Mouse (Mus musculus) megakaryocyte-erythroid progenitor cell, adult 5-6 weeks (primary cell): ENCODE results near the gene Fchsd2. TPM values are rescaled to one million over a fixed set of nuclear protein-coding genes. Genes with fewer than 3 reads are reported as not detected.
"Not testable (repeated sequence)": the region's sequence is repeated elsewhere in the genome, so short reads cannot be mapped to it uniquely, and the experiment has no call there.

ENCODE experiments used
- ATAC-seq: replicated peaks from 2 replicates; pipeline ENCODE4 v1.8.0; 2016; ENCODE audit warnings: mild to moderate bottlenecking, inconsistent platforms; ENCODE audit not compliant: severe bottlenecking, poor library complexity, low FRiP score, low TSS enrichment
- total RNA-seq, 2 experiments: library from RNA; stranded (forward) in 1 of 2; stranded (reverse) in 1 of 2; fragments of 200-1000, 215-1000 nt in 1 of 2; fragments of >200 nt in 1 of 2; fragmentation: Nextera tagmentation in 1 of 2; gene quantifications; 2 replicates each; pipeline ENCODE4 v1.2.3; 2014 to 2017

Gene Fchsd2
- total RNA-seq, 2 experiments from 2014 or later = 19.1 to 22.6 TPM

DNA sequence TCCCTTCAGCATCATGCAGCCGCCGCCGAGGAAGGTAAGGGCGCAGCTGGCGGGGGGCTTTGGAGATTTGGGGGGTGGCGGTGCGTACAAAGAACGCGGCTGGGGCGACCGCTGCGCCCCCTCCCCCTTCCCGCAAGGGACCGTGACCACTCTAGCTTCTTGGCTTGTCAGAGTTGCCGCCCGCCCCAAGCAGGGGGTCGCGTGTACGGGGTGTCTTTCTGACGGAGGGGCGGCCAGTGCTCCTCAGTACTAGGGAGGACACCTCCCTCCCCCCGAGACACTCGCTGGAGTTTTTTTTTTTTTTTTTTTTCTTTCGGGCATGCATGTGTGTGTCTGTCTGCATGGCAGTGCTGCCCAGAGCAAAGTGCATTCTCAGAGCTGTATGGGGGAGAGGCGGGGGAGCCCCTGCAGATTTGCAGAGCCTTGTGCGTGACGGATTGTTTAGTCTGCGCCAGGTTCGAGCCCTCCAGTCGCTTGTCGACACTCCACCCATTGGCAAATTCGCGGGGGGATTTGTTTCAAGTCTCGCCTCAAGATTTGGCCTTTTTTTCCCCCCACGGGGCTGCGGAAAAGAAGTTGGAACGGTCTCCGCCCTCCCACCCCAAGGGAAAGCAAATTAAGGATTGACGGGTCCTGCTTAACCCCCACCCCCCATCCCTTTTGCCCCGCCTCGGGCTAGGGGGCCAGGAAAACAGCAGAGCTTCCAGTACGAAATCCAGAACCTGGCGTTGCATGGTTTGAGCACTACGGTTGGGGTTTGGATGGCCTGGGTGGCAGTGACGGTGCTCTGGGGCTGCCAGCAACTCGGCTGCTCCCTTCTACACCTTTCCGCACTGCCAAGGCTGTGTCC is 16.6 kb downstream of the Fchsd2 start:
- no peak for ATAC-seq

DNA sequence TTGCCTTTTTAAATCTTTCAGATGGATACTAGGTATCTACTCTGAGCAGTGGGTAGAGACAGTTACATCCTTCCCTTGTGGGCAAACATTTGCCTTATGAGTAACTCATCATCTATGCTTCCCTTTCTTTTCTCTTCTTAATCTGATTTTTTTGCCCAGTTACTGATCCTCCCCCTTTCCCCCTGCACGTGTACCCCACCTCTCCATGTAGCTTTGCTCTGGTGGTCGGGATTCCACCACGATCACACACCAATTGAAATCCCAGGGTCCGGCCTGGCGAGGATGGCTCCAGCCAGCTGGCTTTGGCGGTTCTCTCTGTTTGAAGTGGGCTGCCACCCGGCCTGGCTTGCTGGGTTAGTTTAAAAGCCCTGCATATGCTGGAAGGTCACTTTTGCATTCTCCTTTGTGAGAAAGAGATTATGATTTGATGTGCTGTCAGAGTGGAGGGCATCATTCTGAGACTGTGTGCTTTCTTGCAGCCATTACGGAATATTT is 17.2 kb downstream of the Fchsd2 start:
- no peak for ATAC-seq

DNA sequence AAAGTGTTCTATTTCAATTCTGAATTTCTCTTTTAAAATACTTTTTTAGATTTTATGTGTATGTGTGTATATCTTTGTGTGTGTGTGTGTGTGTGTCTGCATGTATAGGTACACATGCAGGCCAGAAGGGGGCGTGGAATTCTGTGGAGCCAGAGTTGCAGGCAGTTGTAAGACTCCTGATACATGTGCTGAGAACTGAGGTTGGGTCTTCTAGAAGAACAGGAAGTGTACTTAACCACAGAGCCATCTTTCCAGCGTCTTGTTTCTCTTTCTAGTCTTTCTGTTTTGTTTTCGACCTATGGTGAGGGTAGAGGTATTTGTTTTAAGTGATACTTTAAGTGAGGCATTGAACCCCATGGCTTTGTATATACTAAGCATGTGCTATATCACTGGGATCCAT is 20.7 kb downstream of the Fchsd2 start:
- no peak for ATAC-seq

DNA sequence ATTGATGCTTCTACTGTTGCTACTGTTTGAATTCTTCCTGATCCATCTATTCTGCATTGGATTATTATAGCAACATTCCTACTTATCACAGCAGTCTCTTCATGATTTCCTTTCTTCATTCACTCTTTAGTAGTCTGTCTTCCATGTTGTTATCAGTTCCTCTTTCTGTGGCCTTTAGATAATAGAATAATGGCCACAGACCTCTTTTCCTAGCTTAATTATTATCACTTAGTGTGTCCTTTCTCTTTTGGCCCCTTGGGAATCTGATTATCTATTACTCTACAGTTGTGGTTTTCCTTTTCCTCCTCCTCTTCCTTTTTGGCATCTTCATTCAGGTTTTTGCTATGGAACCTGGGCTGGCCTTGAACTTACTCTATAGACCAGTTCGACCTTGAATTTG is 21.7 kb downstream of the Fchsd2 start:
- ATAC-seq = no peak

DNA sequence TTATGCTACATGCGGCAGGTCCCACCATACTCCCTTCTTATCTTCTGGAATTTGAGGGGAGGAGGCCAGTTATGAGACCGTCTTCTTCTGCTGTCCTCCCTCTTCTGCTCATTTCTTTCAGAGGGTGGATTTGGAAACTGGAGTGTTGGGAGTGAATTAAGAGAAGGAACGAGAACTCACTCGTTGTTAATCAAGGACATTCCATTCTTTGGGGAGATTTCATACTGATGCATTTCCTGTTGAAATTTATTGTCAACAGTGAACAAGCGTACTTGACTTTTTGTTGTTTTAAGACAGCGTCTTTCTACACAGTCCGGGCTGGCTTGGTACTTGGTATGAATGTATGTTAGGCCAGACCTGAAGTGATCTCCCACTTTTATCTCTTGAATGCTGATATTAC is 26.7 kb downstream of the Fchsd2 start:
- ATAC-seq = no peak

DNA sequence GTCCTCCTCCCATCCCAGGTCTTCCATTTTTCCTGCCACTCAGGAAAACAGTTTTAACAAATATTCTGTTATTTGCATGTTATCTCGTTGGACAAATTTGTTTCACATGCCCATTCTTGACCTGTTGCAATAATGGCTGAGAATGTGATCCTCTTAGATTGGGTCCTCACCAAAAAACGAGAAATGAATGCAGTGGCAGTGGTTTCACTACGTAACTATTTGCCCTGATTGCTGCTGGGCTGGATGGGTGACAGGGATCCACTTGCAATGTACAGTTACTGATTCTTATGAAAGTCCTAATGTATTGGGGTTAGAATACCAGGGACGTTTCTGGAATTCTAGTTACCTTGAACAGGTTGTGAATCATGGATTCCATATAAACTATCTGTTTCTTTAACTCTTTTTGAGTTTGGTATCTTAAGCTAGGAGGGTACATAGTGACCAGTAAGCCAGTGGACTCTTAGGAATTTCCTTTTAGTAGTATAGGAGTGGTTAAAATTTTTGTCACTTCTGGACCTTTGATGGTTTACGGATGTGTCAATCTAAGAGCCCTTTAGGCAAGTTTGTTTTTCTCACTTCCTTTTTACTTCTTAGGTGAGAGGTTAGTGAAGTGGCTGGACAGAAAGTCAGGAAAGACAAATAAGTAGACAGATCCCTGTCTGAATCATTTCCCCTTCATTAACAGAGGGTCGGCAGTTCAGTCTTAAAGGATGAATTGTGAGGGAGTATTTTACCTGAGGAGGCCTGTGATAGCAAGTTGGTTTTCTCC is 31.1 kb downstream of the Fchsd2 start:
- no peak for ATAC-seq

DNA sequence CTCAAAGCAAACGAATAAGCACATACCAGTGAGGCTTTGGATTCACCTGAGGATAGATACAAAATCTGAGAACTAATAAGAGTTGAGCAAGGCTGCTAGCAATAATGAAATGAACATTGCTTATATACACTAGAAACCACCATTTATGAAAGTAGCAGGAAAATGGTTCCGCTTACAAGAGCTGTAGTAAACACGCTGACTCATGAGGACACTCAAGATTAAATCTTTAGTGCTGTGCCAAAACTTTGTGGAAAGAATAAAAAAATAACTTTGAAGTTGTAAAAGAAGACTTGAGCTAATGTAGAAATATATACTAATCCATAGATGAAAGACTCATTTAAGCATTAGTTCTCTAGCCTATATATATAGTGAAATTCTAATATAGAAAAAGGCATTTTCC is 35.1 kb downstream of the Fchsd2 start:
- ATAC-seq = peak; percentile 38; the same call in 1 of the 2 replicates

DNA sequence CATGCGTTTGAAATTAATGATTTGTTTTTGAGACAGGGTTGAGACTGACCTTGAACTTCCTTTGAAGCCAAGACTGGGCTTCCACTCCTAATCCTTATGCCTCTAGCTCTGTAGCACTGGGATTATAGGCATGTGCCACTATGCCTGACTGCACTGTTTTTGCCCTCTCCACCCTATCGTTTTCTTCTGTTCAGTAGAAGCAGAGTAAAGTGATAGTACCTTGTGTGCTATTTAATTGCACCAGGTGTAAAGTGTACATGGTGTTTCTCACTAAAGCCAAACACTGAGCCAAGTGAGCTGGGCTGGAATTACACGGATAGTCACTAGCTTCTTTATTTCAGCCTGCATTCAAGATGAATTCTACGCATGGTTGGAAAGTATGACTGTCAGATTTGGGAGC is 35.9 kb downstream of the Fchsd2 start:
- ATAC-seq = no peak

DNA sequence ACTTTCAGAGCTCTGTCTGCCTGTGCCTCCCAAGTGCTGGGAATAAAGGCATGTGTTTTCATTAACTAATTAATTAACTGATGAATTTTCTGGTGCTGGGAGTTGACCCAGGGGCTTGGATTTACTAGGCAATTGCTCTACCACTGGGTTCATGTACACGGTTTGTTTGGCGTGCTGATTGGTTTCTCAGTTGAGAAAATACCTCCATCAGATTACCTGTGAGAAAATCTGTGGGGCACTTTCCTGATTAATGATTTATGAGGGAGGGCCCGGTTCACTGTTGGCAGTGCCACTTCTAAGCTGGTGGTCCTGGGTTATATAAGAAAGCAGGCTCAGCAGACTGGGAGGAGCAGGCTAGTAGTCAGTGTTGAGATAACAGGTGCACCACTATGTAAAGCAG is 38.0 kb downstream of the Fchsd2 start:
- ATAC-seq = no peak

DNA sequence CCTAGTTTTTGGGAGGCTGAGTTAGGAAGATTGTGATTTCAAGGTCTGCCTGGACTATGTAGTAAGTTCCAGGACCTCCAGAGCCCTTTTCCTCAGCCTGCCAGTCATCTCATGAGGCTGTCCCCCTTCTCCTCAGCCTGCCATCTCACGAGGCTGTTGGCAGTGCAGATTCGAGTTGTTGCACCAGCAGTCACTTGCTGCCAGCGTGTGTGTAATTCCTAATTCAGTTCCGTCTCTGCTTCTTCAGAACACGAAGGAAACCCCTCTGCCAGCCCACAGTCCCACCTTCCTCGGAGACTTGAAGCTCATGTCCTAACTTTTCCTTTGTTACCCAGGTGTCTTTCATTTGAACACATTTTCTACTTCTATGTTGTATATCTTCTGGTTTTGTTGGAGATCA is 38.6 kb downstream of the Fchsd2 start:
- no peak for ATAC-seq

DNA sequence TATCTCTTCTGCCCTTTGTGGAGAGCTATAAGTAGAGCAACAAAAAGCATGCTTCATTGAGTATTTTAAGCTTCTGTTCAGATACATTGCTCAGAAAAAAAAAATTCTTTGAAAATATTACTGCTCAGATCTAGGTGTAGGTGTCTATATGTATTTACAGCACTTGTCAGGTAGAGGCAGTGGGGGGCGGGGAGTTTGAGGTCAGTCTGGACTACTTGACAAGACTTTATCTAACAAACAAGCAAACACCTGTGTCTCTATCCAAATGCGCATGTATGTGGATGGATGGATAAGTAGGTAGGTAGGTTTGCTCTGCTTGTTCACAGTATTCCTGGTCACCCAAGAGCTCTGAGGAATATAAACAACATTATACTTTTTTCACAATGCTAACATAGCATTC is 40.9 kb downstream of the Fchsd2 start:
- ATAC-seq = 0 out of 2 replicates have a peak, but pooled peaks have one; percentile 44

DNA sequence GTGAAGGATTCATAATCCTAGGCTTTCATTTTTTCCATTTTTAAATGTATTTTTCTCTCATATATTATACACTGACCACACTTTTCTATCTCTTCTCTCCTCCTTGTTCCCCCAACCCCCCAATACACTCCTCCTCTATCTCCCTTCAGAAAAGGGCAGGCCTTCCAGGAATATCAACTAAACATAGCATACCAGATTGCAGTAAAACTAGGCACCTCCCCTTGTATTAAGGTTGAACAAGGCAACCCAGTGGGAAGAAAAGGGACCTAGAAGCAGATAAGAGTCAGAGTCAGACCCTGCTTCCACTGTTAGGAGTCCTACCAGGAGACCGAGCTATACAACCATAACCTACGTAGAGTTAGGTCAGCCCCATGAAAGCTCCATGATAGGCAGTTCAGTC is 41.5 kb downstream of the Fchsd2 start:
- ATAC-seq = no peak

DNA sequence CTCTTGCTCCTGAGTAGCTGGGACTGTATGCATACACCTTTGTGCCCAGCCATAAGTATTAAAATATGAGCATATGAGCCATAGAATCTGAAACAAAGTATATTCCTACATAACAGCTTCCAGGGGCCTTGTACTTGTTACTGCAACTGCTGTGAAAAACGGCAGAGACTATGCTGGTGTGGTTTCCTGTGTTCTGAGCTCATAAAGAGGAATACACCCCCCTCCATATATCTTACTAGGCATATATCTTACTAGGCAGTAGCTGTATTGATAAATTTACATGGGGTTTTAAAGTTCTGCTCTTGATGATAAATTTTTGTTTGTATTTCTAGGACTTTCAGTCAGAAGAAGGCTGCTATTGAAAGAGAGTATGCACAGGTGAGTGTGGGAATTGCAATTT is 46.2 kb downstream of the Fchsd2 start:
- ATAC-seq = no peak

DNA sequence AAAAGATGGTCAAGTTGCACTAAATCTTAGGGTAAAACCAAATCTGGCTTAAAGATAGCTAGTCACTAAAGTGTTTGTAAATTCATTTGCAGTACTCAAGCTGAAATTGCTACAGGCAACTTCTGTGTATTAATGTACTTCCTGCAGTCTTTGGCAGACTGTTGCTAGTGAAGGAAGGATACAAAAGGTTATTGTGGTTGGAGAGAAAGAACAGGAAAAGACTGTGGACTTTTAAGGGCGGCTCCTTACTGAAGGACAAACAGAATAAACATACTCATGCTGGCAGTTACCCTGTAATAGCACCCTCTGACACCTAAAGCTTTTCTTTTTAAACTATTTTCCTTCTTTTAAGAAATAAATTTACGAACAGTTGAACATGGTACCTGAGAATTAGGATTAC is 50.2 kb downstream of the Fchsd2 start:
- no peak for ATAC-seq

DNA sequence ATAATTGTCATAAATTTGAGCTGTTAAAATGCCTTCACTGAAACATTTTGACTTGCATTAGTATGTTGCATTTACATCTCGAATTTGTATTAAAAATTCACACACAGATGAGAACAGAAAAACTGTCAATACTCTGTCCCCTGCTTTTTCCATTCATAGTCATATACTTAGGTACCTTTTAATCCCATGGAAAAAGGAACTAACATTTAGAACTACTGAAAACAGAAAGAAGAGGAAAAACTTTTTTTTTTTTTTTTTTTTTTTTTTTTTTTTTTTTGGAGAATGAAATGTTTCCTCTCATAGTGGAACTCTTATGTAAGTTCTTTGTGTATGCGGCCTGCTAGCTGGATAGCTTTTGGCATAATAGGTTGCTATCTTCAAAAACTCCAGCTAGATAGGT is 51.6 kb downstream of the Fchsd2 start:
- no peak for ATAC-seq

DNA sequence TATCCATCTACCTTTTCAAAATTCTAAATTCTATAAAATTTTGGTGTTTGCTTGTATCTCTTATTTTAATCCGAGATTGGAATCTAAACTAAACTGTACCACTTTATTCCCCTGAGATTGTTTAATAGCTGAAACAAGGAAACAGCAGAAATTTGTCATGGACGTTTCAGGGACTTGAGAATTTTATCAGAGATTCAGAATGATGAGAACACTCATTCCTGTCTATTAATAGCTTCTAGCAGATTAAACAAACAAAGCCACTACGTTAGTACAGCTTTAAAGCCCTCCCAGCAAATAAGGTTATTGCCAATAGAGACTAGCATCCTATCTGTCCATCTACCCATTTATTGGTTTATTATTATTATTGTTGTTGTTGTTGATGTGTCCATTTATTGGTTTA is 56.4 kb downstream of the Fchsd2 start:
- ATAC-seq = no peak

DNA sequence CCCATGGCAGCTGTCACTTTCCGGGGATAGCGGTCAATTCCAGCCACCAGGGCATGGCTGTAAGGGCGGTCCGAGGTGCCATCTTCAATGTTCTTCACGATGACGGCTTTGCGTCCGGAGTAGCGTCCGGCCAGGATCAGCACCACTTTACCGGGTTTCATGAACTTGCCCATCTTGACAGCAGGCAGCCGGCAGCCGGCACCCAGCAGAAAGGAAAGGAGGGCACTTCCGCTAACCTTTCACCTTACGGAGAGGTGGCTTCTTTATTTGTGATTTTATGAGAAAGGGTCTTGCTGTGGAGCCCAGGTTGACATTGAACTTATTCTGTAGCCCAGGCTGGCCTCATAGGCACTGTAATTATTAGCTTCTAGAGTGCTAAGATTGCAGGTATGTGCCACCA is 62.2 kb downstream of the Fchsd2 start:
- not testable (repeated sequence) for ATAC-seq

DNA sequence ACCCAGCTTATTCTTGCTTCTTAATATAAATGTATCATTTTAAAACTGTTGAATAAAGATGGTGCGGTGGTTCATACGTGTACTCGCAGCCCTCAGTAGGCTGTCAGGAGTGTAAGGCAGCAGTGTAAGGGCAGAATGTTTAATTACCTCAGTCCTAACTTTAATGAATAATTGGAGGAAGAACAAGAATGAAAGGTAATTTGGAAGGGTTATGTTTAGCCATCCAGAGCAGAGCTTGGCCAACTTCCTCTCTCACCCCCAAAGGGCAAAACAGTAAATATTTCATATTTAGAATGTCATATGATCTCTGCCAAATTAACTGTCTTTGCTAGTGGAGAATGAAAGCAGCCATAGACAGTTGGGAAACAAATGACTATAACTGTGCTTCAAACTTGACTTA is 62.6 kb downstream of the Fchsd2 start:
- ATAC-seq = no peak

DNA sequence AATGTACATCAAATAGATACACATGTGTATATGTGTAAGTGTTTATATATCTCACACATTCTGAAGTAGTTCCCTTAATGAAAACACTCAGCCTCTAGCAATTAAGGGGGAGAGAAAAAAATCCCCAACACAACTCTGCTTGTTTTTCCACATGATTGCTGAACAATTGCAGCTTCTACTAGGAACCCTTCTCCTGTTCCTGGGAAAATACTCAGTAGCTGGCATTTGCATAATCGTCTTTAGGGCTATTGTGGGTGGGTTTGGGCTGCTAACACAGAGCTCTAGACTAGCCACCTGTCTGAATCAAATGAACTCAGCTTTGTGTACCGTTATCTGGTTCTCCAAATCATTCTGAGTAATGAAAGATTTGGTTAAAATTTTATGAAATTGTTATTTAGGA is 67.6 kb downstream of the Fchsd2 start:
- no peak for ATAC-seq

DNA sequence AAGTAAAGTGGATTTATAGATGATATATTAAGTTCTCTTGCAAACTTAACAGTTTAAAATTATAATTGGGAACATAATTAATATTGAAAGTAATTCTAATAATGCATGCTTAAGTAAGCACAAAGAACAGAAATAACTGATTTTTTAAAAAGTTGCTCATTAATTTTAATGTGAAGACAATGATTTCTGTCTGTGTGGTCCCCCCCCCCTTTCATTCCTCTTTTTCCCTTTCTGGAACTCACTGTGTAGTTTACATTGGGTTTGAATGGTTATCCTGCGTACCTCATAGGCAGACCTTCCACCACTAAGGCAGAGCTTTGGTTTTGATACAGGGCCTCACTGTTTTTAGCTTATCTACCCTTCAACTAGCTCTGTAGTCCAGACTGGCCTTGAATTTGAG is 70.1 kb downstream of the Fchsd2 start:
- ATAC-seq = no peak

DNA sequence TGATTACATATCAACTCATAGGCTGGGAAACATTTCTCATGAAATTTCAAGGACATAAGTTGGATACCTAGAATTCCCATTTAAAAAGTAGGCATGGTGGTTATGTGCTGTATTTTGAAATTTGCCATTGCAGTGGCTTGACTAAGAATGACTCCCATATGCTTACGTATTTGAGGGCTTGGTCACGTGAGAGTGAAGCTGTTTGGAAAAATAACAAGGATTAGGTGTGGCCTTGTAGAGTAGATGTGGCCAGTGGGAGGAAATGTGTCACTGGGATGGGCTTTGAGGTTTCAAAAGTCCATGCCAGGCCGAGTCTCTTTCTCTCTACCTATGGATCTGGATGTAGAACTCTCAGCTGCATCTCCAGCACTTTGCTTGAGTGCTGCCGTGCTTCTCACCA is 71.2 kb downstream of the Fchsd2 start:
- no peak for ATAC-seq
